Mouse (Mus musculus): ENCODE measurements around the gene Nt5c2. TPM values are rescaled to one million over a fixed set of nuclear protein-coding genes. Genes with fewer than 3 reads are reported as not detected.

Gene Nt5c2
- polyA plus RNA-seq (2016; fragmentation: Nextera tagmentation; extraction: Ambion mirVana) = 85.3 and 89.1 TPM in 2 replicates

DNA sequence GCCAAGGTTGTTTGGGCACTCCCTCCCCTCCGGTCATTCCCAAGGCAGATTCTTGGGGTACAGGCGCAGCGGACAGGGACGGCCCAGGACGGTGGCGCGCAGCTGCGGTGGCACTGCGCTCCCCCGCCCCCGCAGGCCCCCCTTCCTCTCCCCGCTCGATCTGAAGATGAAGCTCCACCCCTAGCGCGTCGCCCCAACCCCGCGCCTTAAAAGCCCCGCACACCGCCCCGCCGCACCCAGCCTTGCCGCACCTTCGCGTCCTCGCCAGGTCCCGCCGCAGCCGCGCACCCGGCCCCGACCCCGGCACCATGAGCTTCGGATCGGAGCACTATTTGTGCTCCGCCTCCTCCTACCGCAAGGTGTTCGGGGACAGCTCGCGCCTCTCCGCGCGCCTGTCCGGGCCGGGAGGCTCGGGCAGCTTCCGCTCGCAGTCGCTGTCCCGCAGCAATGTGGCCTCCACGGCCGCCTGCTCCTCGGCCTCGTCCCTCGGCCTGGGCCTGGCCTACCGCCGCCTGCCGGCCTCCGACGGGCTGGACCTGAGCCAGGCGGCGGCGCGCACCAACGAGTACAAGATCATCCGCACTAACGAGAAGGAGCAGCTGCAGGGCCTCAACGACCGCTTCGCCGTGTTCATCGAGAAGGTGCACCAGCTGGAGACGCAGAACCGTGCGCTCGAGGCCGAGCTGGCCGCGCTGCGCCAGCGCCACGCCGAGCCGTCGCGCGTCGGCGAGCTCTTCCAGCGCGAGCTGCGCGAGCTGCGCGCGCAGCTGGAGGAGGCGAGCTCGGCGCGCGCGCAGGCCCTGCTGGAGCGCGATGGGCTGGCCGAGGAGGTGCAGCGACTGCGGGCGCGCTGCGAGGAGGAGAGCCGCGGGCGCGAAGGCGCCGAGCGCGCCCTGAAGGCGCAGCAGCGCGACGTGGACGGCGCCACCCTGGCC lies at the start of gene Nt5c2, which contains the start of gene Ina:
Gene Nt5c2, minus strand, starts transcription at position 707 of the 935 bp plus-strand sequence.
Gene Ina, plus strand, starts transcription at position 252 of the 935 bp plus-strand sequence.
- WGBS = under 1% methylated on average over 112 of the region's 124 CpGs
- no peaks in the 10 kb centered on the region for H3K9me3 ChIP-seq (replicated peaks)
- peaks cover 45% of the 10 kb centered on the region for H3K27me3 ChIP-seq
- no peaks in the 10 kb centered on the region for H3K36me3 ChIP-seq
- peak within 1 kb of the TSS; percentile 89 for H3K9ac ChIP-seq
- peak; percentile 90 for ATAC-seq (ENCODE audit: low FRiP score)
- peaks cover 16% of the 10 kb centered on the region for H3K4me1 ChIP-seq
- H3K27ac ChIP-seq = peak within 1 kb of the TSS; percentile 89
- H3K4me2 ChIP-seq (replicated peaks) = peak within 1 kb of the TSS; percentile 61
- peak within 1 kb of the TSS; percentile 74 for H3K4me3 ChIP-seq

DNA sequence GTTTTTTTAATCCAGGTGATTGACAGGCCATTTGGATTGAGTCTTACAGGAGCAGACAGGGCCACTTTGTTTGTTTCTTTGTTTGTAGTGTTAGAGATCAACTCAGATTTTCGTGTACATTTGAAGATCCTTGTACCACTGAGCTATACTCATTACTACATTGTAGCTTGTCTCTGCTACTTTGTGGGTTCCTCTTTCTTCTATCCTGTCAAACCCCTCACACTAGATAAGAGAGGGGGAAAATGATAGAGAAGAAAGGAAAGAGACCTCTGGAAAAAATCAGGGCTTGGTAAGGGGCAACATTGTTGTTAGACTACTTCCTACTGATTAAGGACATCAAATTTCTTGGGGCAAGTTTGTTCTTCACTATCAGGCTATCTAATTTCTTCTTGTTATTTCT lies 42.7 kb upstream of the Nt5c2 start:
- no peaks in the 10 kb centered on the region for H3K4me1 ChIP-seq
- 70% methylated on average over 1 of the region's 1 CpGs for WGBS
- H3K36me3 ChIP-seq = no peaks in the 10 kb centered on the region
- H3K4me2 ChIP-seq (replicated peaks) = no peak overlapping the region
- H3K9ac ChIP-seq = no peak overlapping the region
- H3K9me3 ChIP-seq (replicated peaks) = no peaks in the 10 kb centered on the region
- no peak for ATAC-seq (ENCODE audit: low FRiP score)
- no peak overlapping the region for H3K4me3 ChIP-seq
- no peak overlapping the region for H3K27ac ChIP-seq
- H3K27me3 ChIP-seq = no peaks in the 10 kb centered on the region

- no peak overlapping the region for H3K9ac ChIP-seq
- no peaks in the 10 kb centered on the region for H3K27me3 ChIP-seq
- WGBS = 87% methylated on average over 4 of the region's 4 CpGs
- H3K4me3 ChIP-seq = no peak overlapping the region
- no peaks in the 10 kb centered on the region for H3K9me3 ChIP-seq (replicated peaks)
- ATAC-seq (ENCODE audit: low FRiP score) = no peak
- no peaks in the 10 kb centered on the region for H3K36me3 ChIP-seq
- no peak overlapping the region for H3K27ac ChIP-seq
- H3K4me2 ChIP-seq (replicated peaks) = no peak overlapping the region
- peaks cover 16% of the 10 kb centered on the region for H3K4me1 ChIP-seq
These were observed 38.5 kb upstream of the Nt5c2 start for GRCm38 (mm10) chr19:47053471-47053870.

- Histone ChIP-seq H3K4me1 (peaks cover 16% of the 10 kb centered on the region), H3K27ac (no peak overlapping the region), H3K4me3 (no peak overlapping the region), H3K9ac (no peak overlapping the region), H3K4me2 (replicated peaks) (no peak overlapping the region), H3K27me3 (no peaks in the 10 kb centered on the region), H3K9me3 (replicated peaks) (no peaks in the 10 kb centered on the region), H3K36me3 (no peaks in the 10 kb centered on the region)
- no peak for ATAC-seq (ENCODE audit: low FRiP score)
- WGBS = 82% methylated on average over 4 of the region's 4 CpGs
These were observed 38.0 kb upstream of the Nt5c2 start for GRCm38 (mm10) chr19:47052927-47053326.

DNA sequence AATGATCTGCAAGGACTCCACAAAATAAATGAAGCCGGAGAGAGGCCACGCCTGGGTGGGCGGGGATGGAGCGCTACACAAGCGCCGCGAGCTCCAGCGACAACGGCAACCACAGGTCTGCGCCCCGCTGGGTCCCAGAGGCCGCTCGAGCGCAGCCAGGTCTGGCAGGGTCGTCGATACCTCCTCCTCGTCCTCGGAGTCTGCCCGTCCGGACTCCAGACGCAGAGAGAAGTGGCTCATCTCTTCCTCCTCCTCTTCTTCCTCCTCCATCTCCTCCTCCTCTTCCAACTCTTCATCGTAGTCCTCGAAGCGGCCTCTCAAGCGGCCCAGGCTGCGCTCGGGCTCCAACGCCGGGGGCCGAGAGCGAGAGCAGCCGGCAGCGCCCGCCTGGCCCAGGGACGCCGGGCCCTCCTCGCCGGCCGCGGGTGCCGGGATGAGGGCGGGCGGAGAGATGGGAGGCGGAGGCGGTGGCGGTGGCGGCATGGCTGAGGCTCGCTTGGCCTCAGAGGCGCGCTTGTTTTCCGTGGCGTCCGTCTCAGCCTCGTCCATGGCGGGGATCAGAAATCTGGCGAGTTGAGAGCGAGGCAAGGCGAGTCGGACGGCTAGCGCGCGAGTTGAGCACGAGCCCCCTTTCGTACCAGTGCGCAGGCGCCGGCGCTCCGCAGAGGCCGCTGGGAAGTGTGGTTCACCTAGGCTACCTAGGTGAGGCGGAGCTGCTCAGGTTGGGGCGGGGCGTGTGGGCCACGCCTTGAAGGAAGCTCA lies 35.5 kb upstream of the Nt5c2 start, which contains the start of gene Pcgf6:
Gene Pcgf6, minus strand, starts transcription at position 636 of the 762 bp plus-strand sequence.
- peak within 1 kb of the TSS; percentile 87 for H3K9ac ChIP-seq
- under 1% methylated on average over 75 of the region's 75 CpGs for WGBS
- H3K36me3 ChIP-seq = peaks cover 20% of the 10 kb centered on the region
- H3K27ac ChIP-seq = peak within 1 kb of the TSS; percentile 93
- no peaks in the 10 kb centered on the region for H3K9me3 ChIP-seq (replicated peaks)
- H3K4me1 ChIP-seq = peaks cover 16% of the 10 kb centered on the region
- H3K27me3 ChIP-seq = no peaks in the 10 kb centered on the region
- H3K4me2 ChIP-seq (replicated peaks) = peak within 1 kb of the TSS; percentile 68
- H3K4me3 ChIP-seq = peak within 1 kb of the TSS; percentile 61
- peak; percentile 90 for ATAC-seq (ENCODE audit: low FRiP score)

- H3K4me2 ChIP-seq (replicated peaks) = peak overlapping the region; percentile 68
- H3K36me3 ChIP-seq = peaks cover 24% of the 10 kb centered on the region
- H3K27ac ChIP-seq = no peak overlapping the region; the same call in 1 of the 2 replicates
- no peaks in the 10 kb centered on the region for H3K27me3 ChIP-seq
- no peak for ATAC-seq (ENCODE audit: low FRiP score)
- 11% methylated on average over 7 of the region's 7 CpGs for WGBS
- no peaks in the 10 kb centered on the region for H3K9me3 ChIP-seq (replicated peaks)
- H3K4me3 ChIP-seq = peak overlapping the region; percentile 61
- peaks cover 16% of the 10 kb centered on the region for H3K4me1 ChIP-seq
- peak overlapping the region; percentile 87 for H3K9ac ChIP-seq
These were observed 34.9 kb upstream of the Nt5c2 start for GRCm38 (mm10) chr19:47049840-47050239.

- H3K27ac ChIP-seq = no peak overlapping the region
- no peaks in the 10 kb centered on the region for H3K27me3 ChIP-seq
- 61% methylated on average over 4 of the region's 4 CpGs for whole genome bisulfite sequencing
- no peak for ATAC-seq (ENCODE audit: low FRiP score)
- H3K4me2 ChIP-seq (replicated peaks) = peak overlapping the region; percentile 68
- peaks cover 29% of the 10 kb centered on the region for H3K36me3 ChIP-seq
- no peaks in the 10 kb centered on the region for H3K9me3 ChIP-seq (replicated peaks)
- no peak overlapping the region; the same call in 1 of the 2 replicates for H3K9ac ChIP-seq
- peak overlapping the region; percentile 61 for H3K4me3 ChIP-seq
- peaks cover 16% of the 10 kb centered on the region for H3K4me1 ChIP-seq
These were observed 34.1 kb upstream of the Nt5c2 start for GRCm38 (mm10) chr19:47049061-47049460.

- Histone ChIP-seq H3K4me2 (replicated peaks) (no peak overlapping the region), H3K9ac (no peak overlapping the region), H3K9me3 (replicated peaks) (no peaks in the 10 kb centered on the region), H3K4me1 (peaks cover 16% of the 10 kb centered on the region), H3K27ac (no peak overlapping the region), H3K27me3 (no peaks in the 10 kb centered on the region), H3K36me3 (peaks cover 32% of the 10 kb centered on the region), H3K4me3 (no peak overlapping the region)
- 86% methylated on average over 13 of the region's 13 CpGs for WGBS
- no peak for ATAC-seq (ENCODE audit: low FRiP score)
These were observed 32.4 kb upstream of the Nt5c2 start for GRCm38 (mm10) chr19:47047236-47047833.

- H3K4me2 ChIP-seq (replicated peaks) = no peak overlapping the region
- H3K27me3 ChIP-seq = no peaks in the 10 kb centered on the region
- no peak overlapping the region for H3K4me3 ChIP-seq
- peaks cover 34% of the 10 kb centered on the region for H3K36me3 ChIP-seq
- H3K9me3 ChIP-seq (replicated peaks) = no peaks in the 10 kb centered on the region
- 89% methylated on average over 1 of the region's 1 CpGs for WGBS
- no peak overlapping the region for H3K9ac ChIP-seq
- H3K4me1 ChIP-seq = peaks cover 16% of the 10 kb centered on the region
- no peak overlapping the region for H3K27ac ChIP-seq
- no peak for ATAC-seq (ENCODE audit: low FRiP score)
These were observed 31.4 kb upstream of the Nt5c2 start for GRCm38 (mm10) chr19:47046343-47046742.

DNA sequence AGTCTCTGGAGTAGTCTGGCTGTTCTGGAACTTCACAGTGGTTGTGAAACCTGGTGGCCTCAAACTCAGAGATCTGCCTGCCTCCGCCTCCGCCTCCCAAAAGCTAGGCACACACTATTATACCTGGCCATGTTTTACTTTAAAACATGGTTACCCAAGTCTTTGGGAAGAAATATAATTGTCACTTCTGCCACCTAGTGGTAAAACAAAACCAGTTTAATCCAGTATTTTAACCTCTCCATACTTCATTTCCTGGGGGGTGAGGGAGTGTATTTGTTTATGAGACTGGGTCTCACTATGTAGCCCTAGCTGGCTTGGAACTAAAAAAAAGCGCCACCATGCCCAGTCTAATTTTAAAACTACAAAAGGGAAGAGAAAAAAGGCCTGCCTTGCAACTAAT lies 28.7 kb upstream of the Nt5c2 start:
- H3K9ac ChIP-seq = no peak overlapping the region
- no peak overlapping the region for H3K4me2 ChIP-seq (replicated peaks)
- no peaks in the 10 kb centered on the region for H3K9me3 ChIP-seq (replicated peaks)
- 94% methylated on average over 3 of the region's 3 CpGs for WGBS
- no peak overlapping the region for H3K27ac ChIP-seq
- H3K36me3 ChIP-seq = peaks cover 58% of the 10 kb centered on the region
- no peaks in the 10 kb centered on the region for H3K27me3 ChIP-seq
- H3K4me1 ChIP-seq = no peaks in the 10 kb centered on the region
- ATAC-seq (ENCODE audit: low FRiP score) = no peak
- H3K4me3 ChIP-seq = no peak overlapping the region

- H3K9me3 ChIP-seq (replicated peaks) = no peaks in the 10 kb centered on the region
- no peak overlapping the region for H3K27ac ChIP-seq
- WGBS = 92% methylated on average over 3 of the region's 3 CpGs
- no peak overlapping the region for H3K4me3 ChIP-seq
- H3K4me2 ChIP-seq (replicated peaks) = no peak overlapping the region
- H3K9ac ChIP-seq = no peak overlapping the region
- H3K36me3 ChIP-seq = peaks cover 60% of the 10 kb centered on the region
- no peaks in the 10 kb centered on the region for H3K27me3 ChIP-seq
- H3K4me1 ChIP-seq = no peaks in the 10 kb centered on the region
- no peak for ATAC-seq (ENCODE audit: low FRiP score)
These were observed 25.9 kb upstream of the Nt5c2 start for GRCm38 (mm10) chr19:47040720-47041473.
